Mouse (Mus musculus): ENCODE data around the gene Map2k3. TPM values are rescaled to one million over a fixed set of nuclear protein-coding genes. Genes with fewer than 3 reads are reported as not detected.

Map2k3 gene
- total RNA-seq, 2 experiments from 2014 or later, result 136 to 159 TPM

GRCm38 (mm10) chr11:60977153-60977552 is 45.3 kb downstream of the Map2k3 start:
- Histone ChIP-seq H3K27ac (peak overlapping the region; percentile 88), H3K4me3 (no peak overlapping the region)
- DNase-seq, result peak; percentile 81
- intact Hi-C loops (cut with DNase I), result loop anchor here (2.0 kb wide), 1 partner anchor 42 kb away; no protein-coding TSS in a partner anchor
- no peak for TF ChIP-seq CTCF (IDR thresholded peaks at IDR 0.05)

DNA sequence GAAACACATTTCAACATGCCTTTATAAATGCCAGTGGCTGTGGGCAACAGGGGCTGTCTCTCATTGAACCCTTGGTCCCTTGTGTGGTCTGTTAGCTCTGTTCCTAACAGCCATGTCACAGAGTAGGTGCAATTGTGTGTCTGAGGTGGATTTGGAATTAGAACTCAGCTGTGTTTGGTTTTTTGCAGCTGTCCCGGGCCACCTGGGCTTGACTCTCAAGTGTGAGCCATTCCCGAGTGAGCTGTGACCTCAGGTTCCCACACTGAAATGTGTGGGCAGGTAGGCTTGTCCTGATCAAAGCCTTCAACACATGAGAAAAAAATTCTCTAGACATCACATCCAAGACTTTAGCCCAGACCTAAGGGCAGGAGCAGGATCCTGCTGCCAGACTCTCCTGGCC is 46.8 kb downstream of the Map2k3 start:
- no peak overlapping the region for H3K4me3 ChIP-seq
- DNase-seq, result no peak
- no peak overlapping the region for H3K27ac ChIP-seq
- intact Hi-C loops (cut with DNase I), result no loop called here
- TF ChIP-seq CTCF (IDR thresholded peaks at IDR 0.05), result no peak

GRCm38 (mm10) chr11:60979788-60980187 is 48.0 kb downstream of the Map2k3 start:
- TF ChIP-seq CTCF (IDR thresholded peaks at IDR 0.05), result no peak
- no peak for DNase-seq
- intact Hi-C loops (cut with DNase I), result no loop called here
- Histone ChIP-seq H3K27ac (no peak overlapping the region), H3K4me3 (no peak overlapping the region)

GRCm38 (mm10) chr11:60981693-60982486 is 50.1 kb downstream of the Map2k3 start:
- DNase-seq, result no peak
- Histone ChIP-seq H3K27ac (no peak overlapping the region), H3K4me3 (no peak overlapping the region)
- TF ChIP-seq CTCF (IDR thresholded peaks at IDR 0.05), result no peak
- intact Hi-C loops (cut with DNase I), result no loop called here

GRCm38 (mm10) chr11:60984912-60985558 is 53.2 kb downstream of the Map2k3 start:
- no peak for TF ChIP-seq CTCF (IDR thresholded peaks at IDR 0.05)
- H3K27ac ChIP-seq, result peak overlapping the region; percentile 93
- H3K4me3 ChIP-seq, result peak overlapping the region; percentile 65
- intact Hi-C loops (cut with DNase I), result loop anchor here (2.0 kb wide), 1 partner anchor 36 kb away; no protein-coding TSS in a partner anchor
- peak; percentile 82 for DNase-seq

DNA sequence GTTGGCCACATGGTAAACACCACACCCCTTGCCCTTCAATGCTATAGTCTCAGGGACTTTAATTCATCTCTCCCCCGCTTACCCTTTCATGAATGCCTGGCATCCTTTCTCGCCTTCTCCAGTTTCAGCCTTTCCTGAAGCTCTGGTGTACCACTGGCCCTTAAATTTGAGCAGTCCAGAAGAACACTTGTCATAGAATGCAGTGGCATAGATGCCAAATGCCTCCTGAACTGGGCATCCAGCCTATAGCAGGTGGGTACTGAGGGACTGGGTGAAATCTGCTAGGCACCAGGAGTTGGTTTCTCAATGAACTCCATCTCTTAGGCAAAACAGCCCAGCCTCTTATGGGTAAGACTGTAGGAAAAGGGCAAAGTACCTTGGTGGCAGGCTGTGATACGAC is 58.6 kb downstream of the Map2k3 start:
- no peak for TF ChIP-seq CTCF (IDR thresholded peaks at IDR 0.05)
- DNase-seq, result peak; percentile 53
- no peak overlapping the region for H3K27ac ChIP-seq
- no peak overlapping the region for H3K4me3 ChIP-seq
- intact Hi-C loops (cut with DNase I), result no loop called here

Other genes starting within 250 kb of the Map2k3 start
- 1 to 10 TPM; 9.0 to 9.5 TPM for gene Llgl1, start 232.3 kb upstream of the Map2k3 start, total RNA-seq (2021)
- gene Flii, start 204.8 kb upstream of the Map2k3 start, total RNA-seq (2021), result 100 to 1,000 TPM in 1 of 2 experiments, 10 to 100 TPM in 1; 96.1 to 103 TPM
- gene Mief2, start 203.6 kb upstream of the Map2k3 start, total RNA-seq (2021), result 10 to 100 TPM; 61.9 to 91.0 TPM
- 1 to 10 TPM; 4.5 to 4.7 TPM for gene Top3a, start 154.7 kb upstream of the Map2k3 start, total RNA-seq (2021)
- gene Smcr8, start 154.5 kb upstream of the Map2k3 start, total RNA-seq (2021), result 10 to 100 TPM; 19.8 to 20.1 TPM
- gene Shmt1, start 120.3 kb upstream of the Map2k3 start, total RNA-seq (2021), result 10 to 100 TPM in 1 of 2 experiments, 1 to 10 TPM in 1; 8.3 to 10.0 TPM
- 10 to 100 TPM; 20.8 to 23.0 TPM for gene Dhrs7b, start 101.4 kb upstream of the Map2k3 start, total RNA-seq (2021)
- gene Tmem11, start 52.8 kb upstream of the Map2k3 start, total RNA-seq (2021), result 10 to 100 TPM; 41.4 to 41.6 TPM
- gene Natd1, start 17.3 kb upstream of the Map2k3 start, total RNA-seq (2021), result 10 to 100 TPM in 1 of 2 experiments, 1 to 10 TPM in 1; 8.6 to 10.4 TPM
- gene Kcnj12, start 90.5 kb downstream of the Map2k3 start, total RNA-seq (2021), result 10 to 100 TPM; 50.4 to 65.8 TPM
- under 1 TPM; 0.13 to 0.22 TPM for gene Tnfrsf13b, start 194.7 kb downstream of the Map2k3 start, total RNA-seq (2021)
- gene Usp22, start 243.0 kb downstream of the Map2k3 start, total RNA-seq (2021), result 10 to 100 TPM; 13.4 to 16.7 TPM

All from gastrocnemius, adult 2 months (tissue).